Mouse (Mus musculus) layer of hippocampus, adult 18-20 months (tissue): ENCODE measurements around the gene 4930404H24Rik. TPM values are rescaled to one million over a fixed set of nuclear protein-coding genes. Genes with fewer than 3 reads are reported as not detected.
A peak's percentile ranks its signal among the peaks of the same experiment; 100 is the strongest.

Source experiments
- DNase-seq, 2 experiments: peaks; one replicate each; pipeline ENCODE4 v3.0.0; 2022; ENCODE audit warnings: low spot score in 2 of 2
- total RNA-seq, 2 experiments: library from RNA; stranded (reverse); gene quantifications; 2 replicates each; pipeline ENCODE4 v1.2.3; 2021

Gene 4930404H24Rik
- total RNA-seq, 2 experiments from 2014 or later, result not detected

DNA sequence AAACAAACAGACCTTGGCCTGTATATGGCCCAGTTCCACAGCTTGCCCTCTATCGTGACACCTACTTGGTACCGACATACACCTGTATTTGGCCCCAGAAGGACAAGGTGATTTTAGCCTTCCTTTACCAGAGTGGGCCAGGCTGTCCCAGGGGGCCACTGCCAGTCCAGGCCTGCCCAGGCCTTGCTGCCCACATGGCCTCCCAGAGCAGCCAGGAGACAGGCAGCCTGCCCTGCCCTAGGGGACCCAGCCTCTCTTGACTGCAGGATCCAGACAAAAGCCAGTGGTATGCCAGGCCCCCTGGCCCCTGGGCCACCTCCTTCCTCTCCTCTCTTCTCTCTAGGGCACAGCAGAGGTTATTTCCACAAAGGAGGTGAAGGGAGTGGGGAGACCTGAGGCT, 15.4 kb downstream of the 4930404H24Rik start:
- no peak for DNase-seq

DNA sequence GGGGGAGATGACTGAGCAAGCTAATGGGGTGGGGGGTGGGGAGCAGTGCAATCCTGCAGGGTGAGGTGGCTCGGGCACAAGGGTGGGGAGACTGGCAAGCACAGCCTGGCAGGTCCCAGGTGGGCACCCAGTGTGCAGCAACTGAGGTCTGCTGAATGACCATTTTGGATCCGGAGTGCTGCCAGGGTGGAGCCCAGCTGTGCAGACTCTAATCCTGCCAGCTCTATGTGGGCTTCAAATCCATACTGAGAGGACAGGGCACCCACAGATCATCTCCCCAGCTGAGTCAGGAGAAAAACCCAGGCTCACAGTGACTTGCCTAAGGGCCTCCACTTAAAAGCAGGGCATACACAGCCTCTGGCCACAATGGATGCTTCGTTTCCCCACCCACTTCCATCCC, 15.8 kb downstream of the 4930404H24Rik start:
- DNase-seq, result no peak

DNA sequence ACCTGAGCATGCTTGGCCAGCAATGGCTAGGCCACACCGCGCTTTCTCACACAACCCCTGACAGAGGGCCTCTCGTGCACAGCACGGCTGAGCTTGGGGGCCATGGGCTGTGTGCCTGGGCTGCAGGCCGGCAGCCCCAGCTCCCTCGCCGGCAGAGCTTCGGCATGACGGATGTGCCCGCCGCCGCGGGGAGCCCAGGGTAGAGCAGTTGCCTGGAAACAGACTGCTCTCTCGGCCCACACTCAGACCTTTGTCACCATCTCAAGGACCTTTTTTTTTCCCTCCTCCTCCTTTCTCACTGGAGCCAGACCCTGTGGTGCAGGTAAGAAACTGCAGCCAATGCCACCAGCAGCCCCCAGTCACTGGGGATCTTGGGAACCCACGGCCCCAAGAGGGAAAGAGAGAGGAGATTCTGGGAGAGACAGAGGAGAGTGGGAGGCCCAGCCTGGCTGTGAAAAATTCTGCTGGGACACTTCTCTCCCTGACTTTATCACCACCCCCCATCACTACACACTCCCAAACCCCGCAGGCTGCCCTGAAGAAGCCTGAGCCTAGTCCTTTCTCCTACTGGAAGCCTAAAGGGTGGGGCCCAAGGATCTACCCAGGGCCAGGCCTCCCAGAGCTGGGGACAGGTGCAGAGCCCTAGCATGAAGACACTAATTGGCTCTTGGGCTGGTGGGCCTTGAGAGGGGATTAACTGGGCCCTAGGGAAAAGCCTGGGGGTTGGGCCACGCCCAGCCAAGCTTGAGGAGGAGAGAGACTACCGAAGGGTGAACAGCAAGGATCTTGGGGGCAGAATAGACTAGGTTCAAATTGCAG, 16.8 kb downstream of the 4930404H24Rik start:
- no peak for DNase-seq

DNA sequence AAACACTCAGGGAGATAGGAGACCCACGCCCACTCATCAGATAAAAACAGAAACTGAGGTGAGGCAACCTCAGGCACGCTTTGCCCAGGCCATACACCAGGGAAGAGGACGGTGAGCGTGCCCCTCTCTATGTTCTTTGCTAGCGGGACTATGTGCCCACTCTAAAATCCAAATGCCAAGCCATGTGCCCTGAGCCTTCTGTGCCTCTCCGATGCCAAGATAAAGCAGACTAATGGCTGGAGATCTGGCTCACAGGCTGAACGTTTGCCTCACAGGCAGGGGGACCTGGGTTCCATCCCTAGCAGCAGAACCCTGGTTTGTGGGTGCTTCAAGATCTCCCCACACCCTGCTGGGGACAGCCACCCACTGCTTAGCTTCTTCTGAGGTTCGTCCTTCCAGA, 17.5 kb downstream of the 4930404H24Rik start:
- DNase-seq, result peak in 1 of 2 experiments; percentile 66

DNA sequence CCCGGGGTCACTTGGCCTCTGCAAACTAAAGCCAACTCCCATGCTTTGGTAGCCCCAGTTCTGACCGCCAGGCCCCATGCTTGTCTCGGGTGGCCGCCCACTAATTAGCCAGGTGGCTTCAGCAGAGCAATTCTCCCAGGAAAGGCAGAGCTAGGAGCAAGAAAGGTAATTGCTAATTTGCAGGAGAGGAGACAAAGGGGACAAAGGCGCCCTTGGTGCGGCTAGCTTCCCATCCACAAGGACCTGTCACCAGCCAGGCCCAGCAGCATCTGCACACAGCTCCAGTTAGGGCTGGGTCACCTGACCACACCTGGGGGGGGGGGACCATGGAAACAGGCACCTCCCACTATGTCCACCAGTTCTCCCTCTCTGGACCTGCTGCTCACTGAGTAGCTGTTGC, 19.0 kb downstream of the 4930404H24Rik start:
- DNase-seq, result no peak

DNA sequence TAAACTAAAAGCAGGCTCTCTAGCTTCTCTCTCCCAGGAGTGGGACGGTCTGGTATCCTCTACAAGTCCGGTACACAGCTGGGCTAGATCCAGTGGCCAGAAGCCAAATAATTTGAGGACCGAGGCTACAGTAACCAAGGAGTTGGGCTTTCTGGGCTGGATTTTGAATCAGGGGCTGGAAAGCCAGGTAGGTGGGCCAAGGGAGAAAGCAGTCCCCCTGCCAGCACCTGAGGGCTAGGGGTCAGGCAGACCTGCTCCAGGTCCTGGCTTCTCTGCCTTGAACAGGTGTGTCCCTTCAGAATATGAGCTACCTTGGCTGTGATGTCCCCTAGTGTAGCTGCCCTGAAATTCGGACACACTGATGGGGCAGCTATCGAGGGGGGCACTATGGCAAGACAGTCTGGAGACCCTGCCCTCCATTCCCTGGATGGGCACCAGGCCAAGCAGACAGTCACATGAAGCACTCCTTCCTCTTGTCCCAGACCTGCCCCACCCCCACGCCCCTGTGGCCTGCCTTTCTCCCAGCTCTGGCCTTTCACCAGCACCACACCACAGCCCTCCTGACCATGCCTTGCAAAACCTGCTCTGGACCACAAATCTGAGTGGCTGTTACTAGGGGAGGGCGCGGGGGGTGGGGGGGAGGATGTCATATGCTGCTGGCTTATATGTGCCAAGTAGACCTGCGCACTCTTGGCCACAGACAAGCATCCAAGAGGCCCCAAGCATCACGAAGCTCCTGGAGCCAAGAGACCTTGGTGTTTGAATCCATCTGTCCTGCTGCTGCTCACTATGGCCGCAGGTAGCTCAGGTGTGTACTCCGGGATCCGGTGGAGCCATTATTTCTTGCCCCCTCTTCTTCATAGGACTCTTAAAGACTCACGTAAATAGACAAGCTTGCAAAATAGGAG, 20.1 kb downstream of the 4930404H24Rik start:
- no peak for DNase-seq

DNA sequence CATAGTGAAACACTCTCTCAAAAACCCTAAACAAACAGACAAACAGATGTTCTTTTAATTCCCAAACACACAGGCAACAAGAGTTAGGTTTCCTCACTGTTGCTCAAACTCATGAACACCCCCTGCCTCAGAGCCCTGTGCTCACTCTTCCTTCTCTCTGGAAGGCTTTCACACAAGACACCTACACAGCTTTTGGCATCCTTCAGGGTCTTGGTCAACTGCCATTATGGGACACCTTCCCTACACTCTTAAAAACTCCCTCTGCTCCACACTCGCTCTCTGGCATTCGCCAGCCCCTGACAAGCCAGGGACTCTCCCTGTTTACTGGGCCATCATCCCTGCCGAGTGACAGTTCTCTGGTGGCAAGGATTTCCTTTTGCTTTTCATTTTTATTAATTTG, 21.4 kb downstream of the 4930404H24Rik start:
- no peak for DNase-seq

DNA sequence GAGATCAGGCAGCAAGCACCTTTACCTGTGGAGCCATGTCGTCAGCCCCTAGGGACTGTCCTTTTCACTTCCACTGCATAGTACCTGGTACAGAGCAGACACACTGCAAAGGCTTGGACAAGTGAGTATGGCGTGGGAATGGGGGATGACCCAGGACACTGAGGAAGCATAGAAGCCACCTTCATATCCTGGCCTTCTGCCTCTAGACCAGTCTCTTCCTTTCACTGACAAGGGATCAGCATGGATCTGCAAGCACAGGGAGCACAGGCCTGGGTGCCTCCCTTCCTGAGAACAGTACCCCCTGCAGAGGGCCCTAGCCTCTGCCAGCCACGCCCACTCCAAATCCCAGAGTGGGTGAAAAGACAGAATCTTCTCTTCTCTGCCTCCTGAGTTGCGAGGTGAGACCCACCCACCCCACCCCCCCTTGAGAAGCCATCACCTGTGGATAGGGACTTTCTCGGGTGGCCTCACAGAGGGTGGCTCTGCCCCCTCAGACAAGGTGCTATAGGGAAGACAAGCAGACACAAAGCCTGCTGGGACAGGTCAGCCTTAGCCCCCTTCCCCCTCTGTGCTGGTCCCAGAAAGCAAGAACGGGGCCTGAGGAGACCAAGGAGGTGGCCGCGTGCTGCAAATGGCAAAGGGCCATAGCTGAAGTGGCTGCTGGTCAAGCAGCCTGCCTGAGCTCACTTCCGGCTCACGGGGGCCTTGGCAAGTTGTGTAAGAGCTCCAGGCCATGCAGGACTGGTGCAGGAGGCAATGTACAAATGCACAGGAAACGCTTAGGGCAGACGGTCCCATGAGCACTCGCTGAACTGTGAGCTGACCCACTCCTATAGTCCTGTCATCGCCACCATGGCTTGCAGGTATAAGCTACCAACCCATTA, 22.1 kb downstream of the 4930404H24Rik start:
- DNase-seq, result no peak

DNA sequence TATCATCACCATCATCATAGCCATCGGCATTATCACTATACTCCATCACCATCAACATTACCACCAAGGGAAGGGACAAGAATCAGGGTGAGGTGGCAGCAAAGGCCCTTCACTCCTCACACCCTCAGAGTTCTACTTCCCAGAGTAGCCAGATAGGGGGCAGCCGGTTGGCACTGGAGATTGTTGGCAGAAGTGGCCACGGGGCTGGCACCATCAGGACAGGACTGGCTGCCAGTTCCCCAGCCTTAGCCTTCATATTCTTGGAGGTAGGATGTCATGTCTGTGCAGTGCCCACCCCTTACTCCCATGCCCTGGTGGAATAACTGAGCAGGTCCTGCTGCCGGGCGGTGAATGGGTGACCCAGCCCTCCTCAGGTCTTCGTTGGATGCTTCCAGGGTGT, 23.0 kb downstream of the 4930404H24Rik start:
- no peak for DNase-seq

DNA sequence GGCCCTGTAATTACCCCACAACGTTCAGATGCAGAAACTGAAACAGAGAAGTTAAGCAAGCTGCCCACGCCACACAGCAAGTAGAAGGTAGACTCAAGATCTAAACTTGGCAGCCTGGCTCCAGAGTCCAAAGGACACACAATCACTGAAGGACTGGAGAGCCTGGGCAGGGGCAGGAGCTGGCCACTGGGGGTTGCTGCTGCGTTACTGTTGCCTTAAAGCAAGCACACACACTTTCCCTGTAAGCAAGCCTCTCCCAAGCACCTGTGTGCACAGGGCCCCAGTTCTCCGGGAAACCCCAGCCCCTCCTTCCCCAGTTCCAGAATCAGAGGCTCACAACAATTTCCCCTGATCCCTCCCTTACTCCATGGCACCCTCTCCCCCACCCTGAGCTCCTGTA, 24.4 kb downstream of the 4930404H24Rik start:
- no peak for DNase-seq

DNA sequence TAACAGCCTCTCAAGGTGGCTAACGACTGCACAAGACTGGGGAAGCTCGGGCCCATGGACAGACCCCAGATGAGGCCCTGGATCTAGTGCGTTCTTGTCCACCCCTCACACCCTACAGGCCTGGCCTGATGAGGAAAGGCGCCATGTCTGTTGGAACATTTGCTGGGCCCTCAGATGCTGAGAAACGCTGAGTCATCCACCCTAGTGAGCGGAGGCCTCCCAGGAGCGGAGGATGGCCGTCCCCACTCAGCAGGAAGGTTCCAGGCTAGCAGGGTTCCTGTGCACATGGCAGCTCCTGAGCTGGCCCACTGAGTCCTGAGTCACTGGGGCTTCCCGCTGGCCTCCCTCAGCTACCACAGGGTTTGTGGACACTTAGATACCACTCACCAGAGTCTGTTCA, 27.5 kb downstream of the 4930404H24Rik start:
- no peak for DNase-seq

DNA sequence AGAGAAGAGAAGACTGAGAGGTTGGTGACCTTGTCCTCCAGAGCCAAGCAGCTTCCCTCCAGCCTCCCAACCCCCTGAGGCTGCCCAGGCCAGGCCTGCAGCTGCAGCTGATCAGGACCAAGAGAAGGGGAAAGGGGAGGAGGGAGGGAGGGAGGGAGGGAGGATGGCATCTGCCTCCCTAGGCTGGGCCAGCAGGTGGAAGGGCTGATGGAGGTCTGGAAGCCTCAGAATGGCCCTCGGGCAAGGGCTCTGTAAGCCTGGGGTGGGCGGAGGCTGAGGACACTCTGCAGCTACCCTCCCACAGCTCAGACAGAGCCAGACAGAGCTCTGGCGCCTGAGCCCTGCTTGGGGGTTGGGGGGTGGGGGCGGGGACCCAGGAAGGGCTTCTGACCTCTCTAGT, 29.7 kb downstream of the 4930404H24Rik start:
- no peak for DNase-seq

DNA sequence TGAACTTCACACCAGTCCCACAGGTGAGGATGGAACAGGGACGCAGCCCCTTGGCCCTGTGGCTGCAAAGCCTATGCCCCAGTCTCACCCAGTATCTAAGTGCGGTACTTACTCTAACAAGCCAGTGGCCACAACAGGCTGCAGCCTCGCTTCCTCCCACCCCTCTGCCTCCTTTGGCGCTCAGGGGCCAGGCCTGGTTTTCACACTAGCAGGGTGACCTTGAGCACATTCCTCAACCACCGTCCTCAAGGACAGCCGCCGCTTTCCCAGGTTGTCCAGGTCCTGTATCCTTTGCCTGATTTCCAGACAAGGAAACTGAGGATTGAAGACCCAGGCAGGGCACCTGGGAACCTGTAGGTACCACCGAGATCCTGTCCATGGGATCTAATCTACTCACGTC, 30.6 kb downstream of the 4930404H24Rik start:
- no peak for DNase-seq

DNA sequence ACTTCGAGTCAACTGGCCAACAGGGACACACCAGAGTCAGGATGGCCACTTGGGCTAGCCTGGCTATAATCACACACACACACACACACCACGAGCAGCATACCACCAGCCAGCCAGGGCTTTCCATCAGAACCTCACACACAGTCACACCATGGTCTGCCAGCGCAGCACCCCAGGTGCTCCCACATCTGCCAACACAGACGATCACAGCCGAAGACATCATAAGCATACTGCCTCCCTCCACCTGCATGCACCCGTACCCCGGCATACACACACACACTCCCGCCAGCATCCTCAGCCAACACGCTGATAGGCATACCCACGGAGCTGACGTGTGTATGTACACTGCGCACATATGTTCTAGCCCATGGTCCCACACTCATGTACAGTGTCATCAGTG, 31.1 kb downstream of the 4930404H24Rik start:
- DNase-seq, result no peak

DNA sequence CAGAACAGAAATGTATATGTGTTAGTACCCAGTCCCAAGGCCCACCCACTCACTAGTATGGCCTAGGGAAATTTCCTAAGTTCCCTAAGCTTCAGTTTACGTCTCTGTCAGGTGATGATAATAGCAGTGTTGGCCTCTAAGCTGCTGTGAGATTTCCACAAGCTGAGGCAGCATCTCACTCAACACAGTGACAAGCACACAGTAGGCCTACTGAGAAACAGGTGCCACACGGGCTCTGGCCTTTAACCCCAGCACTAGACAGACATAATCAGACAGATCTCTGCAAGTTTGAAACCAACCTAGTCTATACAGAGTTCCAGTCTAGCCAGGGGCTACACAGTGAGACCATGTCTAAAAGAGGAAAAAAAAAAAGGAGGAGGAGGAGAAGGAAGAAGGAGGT, 32.1 kb downstream of the 4930404H24Rik start:
- no peak for DNase-seq

DNA sequence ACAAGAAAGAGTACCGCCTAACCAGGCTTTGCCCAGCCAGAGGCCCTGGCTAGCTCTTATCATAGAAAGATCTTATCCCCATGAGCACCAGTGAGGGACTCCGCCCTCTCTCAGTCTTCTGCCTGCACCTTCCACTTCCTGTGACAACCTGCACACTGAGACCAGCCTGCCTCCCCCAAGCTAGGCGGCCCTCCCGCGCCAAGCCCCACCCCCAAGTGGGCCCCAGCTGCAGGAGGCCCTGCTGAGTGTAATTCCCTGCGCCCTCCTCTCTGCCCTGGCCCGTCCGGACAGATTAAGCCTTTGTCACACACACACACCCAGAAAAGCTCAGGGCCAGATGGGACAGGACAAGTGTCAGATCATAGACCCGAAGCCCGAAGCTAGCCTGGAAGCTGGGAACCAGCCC, 33.3 kb downstream of the 4930404H24Rik start:
- no peak for DNase-seq

DNA sequence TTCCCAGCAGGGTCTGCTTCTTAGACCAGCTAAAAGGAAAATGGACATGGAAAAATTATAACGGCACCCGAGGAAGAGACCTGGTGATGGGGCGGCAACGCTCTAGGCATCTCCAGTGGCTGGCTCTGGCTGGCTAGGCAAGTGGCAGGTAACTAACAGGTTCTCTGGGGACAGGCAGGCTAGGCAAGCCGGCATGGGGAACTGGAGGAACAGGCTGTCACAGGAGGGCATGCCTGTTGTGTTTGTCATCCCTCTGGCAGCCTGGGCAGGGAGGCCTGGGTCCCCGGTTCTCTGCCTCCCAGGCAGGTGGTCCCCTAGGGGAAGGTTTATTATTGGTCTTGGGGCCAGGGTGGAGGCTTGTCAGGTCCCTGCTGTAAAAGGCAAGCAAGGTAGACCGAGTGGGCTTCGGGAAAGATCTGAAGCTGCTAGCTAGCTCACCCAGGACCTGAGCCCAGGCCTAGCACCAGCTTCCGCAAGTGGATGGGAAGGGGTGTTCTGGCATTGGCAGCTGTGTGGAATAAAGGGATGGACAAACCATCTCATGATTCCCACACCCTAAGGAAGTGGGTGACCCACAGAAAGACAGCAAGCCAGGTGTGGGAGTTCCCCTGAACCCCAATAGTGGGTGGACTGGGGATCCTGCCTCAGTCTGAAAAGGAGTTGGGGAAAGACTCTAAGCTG, 34.4 kb downstream of the 4930404H24Rik start:
- no peak for DNase-seq

DNA sequence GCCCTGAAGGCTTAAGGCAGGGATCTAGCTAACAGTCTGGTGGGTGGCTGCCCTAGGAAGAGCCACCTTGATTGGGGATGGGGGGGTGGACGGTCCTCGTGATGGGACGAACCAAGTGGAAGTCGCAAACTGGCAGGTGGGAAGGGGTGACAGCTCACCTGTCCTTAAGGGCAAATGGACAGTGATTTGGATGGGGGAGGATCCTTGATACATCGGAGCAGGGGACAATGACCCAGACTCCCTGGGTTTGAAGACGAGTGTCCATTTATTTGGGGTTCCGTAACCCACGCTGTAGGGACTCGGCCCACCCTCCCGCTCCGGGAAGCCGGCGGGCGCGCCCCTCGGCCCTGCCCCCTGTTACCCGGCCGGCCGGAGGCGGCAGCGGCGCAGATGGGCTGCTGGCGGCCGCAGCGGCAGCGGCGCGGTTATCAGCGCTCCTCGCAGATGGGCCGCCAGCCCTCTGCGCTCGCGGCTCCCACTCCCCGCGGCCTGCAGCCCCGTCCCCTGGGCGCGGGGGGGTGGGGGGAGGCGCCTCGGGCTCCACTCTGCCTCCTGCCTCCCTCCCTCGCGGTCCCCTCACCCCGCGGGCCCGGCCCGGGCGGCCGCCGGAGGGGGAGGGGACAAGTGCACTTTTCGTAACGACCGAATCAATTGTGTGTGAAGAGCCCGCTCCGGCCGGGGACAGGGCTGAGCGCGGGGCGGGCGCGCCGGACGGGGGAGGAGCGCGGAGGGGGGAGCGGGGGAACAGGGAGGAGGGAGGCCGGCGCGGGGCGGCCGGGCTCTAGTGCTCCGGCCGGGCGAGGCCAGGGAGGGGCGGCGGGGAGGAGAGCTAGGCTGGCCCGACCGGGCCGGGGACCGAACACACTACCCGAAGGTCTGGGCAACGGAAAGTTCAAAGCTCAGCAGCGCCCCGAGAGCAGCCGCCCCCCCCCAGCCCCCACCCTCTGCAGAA, 35.3 kb downstream of the 4930404H24Rik start:
- DNase-seq, result no peak

DNA sequence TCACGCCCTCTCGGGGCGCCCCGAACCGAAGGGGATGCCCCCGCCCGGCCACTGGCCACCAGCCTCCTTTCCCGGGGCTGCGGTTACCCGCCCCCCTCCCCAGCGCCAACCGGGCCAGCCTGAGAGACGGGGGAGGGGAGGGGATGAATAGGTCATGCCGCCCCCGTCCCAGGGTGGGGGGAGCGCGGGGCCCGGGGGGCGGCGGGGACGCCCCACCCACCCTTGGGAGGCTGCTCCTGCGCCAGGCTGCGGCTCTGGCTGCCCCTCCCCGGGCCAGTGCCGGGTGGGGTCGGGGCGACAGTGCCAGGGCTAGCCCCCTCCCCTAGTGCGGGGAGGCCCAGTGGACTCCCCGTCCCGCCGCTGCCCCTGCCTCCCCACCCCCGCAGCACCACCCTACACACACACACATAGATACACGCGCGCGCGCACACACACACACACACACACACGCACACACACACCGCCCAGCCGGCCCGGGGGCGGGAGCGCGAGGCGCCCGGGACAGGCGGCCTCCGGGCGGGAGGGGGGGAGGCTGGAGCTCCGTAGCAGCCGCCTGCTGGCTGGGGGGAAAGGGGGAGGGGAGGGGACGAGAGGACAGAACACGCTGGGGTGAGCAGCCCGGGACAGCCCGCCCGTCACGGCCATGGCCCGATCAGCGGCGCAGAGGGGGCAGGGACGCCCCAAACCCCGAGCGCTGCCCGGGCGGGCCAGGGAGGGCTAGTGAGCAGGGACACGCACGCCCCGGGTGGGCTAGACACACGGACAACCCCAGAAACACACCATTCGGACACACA, 36.2 kb downstream of the 4930404H24Rik start:
- peak in 1 of 2 experiments; percentile 72 for DNase-seq
